Mouse (Mus musculus) stomach, embryonic 16.5 days (tissue): Measurements from ENCODE around the gene Xkr8. TPM values are rescaled to one million over a fixed set of nuclear protein-coding genes. Genes with fewer than 3 reads are reported as not detected.
A peak's percentile ranks its signal among the peaks of the same experiment; 100 is the strongest.
"Not testable (repeated sequence)": the region's sequence is repeated elsewhere in the genome, so short reads cannot be mapped to it uniquely, and the experiment has no call there.

Experiments
- ATAC-seq: fragments of 200-750 bp; cut with Nextera tagmentation; 2 replicates; pipeline ENCODE4 v1.8.0; 2017; ENCODE audit warnings: moderate number of reproducible peaks, moderate TSS enrichment; ENCODE audit not compliant: insufficient read depth, low FRiP score
- H3K27ac ChIP-seq: fragments of 300-500 bp; sonication (generic); 2 replicates; pipeline ENCODE4 v1.5.1; 2014; ENCODE audit warnings: low read length
- H3K27me3 ChIP-seq: fragments of 300-500 bp; sonication (generic); 2 replicates; pipeline ENCODE4 v1.6.1; 2014; ENCODE audit warnings: low read length, control low read depth, mixed read lengths; ENCODE audit not compliant: control insufficient read depth, insufficient read depth
- H3K36me3 ChIP-seq: fragments of 300-500 bp; sonication (generic); 2 replicates; pipeline ENCODE4 v1.6.1; 2014; ENCODE audit warnings: low read length; ENCODE audit not compliant: control insufficient read depth, insufficient read depth
- H3K4me1 ChIP-seq: fragments of 300-500 bp; sonication (generic); 2 replicates; pipeline ENCODE4 v1.6.1; 2014; ENCODE audit warnings: low read length, control low read depth, mixed read lengths; ENCODE audit not compliant: control insufficient read depth, insufficient read depth
- H3K4me2 ChIP-seq: fragments of 300-500 bp; sonication (generic); 2 replicates; pipeline ENCODE4 v1.6.1; 2014; ENCODE audit warnings: low read depth, low read length, mixed read lengths
- H3K4me3 ChIP-seq: fragments of 300-500 bp; sonication (generic); replicated peaks from 2 replicates; pipeline ENCODE4 v1.5.1; 2014; ENCODE audit warnings: mild to moderate bottlenecking, low read length
- H3K9ac ChIP-seq: fragments of 300-500 bp; sonication (generic); 2 replicates; pipeline ENCODE4 v1.6.1; 2014; ENCODE audit warnings: low read length
- H3K9me3 ChIP-seq: fragments of 300-500 bp; sonication (generic); replicated peaks from 2 replicates; pipeline ENCODE4 v1.6.1; 2016; ENCODE audit warnings: low read length, control low read depth; ENCODE audit not compliant: control insufficient read depth
- WGBS: fragments of 180-500 bp; shearing (Covaris S2); extraction: QIAGEN DNeasy Blood & Tissue Kit; methylation state at CpG from one replicate; pipeline ENCODE4 v1.1.7; 2014; 5-methylcytosine and 5-hydroxymethylcytosine counted together
- polyA plus RNA-seq: library from polyadenylated mRNA; unstranded; fragments of >200 nt; fragmentation: Nextera tagmentation; extraction: Ambion mirVana; gene quantifications from 2 replicates; pipeline ENCODE4 v1.2.1, GENCODE M21; 2015

The Xkr8 gene
- polyA plus RNA-seq, 1 experiment from 2014 or later, result 6.0 TPM

DNA sequence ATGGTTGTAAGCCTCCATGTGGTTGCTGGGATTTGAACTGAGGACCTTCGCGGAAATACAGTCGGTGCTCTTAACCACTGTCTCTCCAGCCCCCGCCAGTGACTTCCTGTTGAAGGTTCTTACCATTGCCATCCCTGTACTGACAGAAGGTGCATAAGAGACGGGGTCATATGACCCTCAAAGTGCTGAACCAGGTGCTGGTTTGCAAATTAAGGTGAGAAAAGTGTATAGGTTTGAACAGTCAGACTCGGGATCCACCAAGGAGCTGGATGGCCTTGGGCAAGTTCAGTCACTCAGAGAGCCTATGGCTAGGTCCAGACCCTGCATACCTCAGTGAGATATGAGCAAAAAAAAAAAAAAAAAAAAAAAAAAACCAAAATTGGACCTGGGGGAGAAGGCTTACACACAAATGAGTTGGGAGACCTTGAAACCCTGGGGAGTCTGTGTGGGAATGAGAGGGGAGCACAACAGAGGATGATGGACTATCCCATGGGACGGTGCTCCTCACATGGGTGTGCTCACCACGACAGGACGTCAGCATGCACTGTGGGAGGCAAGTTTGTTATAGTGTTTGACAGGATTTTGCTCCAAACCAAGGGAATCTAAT, 14.7 kb upstream of the Xkr8 start:
- Histone ChIP-seq H3K4me2 (no peak overlapping the region), H3K9me3 (no peaks in the 10 kb centered on the region), H3K4me3 (no peak overlapping the region), H3K4me1 (no peaks in the 10 kb centered on the region), H3K27me3 (no peaks in the 10 kb centered on the region), H3K27ac (peak overlapping the region; percentile 46; the same call in 1 of the 2 replicates), H3K9ac (no peak overlapping the region), H3K36me3 (no peaks in the 10 kb centered on the region)
- 86% methylated on average over 9 of the region's 9 CpGs for WGBS
- no peak for ATAC-seq

DNA sequence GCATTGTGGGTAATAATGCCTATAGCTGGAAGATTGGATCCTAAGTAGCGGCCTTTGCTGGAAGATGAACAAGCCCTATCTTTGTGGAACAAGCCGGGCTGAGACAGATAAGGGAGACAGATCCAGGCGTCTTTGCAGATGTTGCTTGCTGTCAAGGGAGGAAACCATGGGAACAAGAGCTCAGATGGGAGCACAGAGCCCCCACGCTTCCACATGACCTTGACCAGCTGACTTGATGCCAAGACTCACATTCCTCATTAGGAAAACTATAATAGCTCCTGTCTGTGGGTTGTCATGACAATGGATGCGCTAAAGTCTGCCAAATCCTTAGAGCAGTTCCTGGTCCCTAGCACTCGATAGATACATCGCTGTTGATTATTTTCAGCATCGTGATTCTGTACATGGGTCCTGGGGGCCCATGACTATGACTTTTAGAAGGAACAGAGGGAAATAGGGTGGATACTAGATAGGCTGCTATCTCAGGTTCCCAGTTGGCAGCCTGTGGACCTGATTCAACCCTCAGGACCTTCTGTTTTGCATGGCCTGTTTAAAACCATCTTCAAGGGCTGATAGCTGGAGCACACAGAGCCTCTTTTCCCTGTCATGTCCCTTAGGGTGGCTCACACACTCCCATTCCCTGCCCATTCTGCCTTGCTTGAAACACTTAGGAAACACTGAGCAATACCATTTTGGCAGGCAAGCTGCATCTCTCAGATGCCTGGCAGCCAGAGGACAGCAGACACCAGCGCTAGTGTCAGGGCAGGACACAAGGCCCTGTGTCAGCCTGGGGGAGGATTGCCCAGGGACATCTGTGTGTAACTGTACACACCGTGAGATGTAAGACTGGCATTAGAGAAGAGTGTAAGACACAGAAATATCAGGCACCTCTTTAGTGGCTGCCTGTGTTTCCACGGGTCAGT, 11.9 kb upstream of the Xkr8 start:
- Histone ChIP-seq H3K4me3 (no peak overlapping the region), H3K27me3 (no peaks in the 10 kb centered on the region), H3K4me1 (no peaks in the 10 kb centered on the region), H3K27ac (no peak overlapping the region), H3K9me3 (no peaks in the 10 kb centered on the region), H3K9ac (no peak overlapping the region), H3K4me2 (no peak overlapping the region), H3K36me3 (no peaks in the 10 kb centered on the region)
- WGBS, result 66% methylated on average over 11 of the region's 11 CpGs
- ATAC-seq, result no peak

DNA sequence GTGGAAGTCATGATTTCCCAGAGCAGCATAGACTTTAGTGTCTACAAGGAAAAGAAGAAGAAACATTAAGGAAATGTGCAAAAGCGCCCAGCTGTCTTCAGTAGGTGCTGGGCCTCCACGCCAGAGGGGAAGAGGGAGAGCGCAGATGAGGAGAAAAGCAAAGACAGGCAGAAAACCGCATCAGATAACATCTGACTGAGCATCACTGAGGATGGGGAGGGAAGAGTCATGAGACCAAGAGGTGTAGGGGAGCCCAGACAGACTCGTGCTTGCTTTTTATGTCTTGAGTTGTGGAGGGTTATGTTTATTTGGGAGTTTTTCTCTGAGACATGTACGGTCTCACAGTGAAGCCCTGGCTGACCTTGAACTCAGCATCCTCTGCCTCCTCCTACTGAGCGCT, 9.1 kb upstream of the Xkr8 start:
- Histone ChIP-seq H3K4me2 (no peak overlapping the region), H3K27ac (no peak overlapping the region), H3K4me3 (no peak overlapping the region), H3K4me1 (no peaks in the 10 kb centered on the region), H3K9ac (no peak overlapping the region), H3K27me3 (no peaks in the 10 kb centered on the region), H3K9me3 (no peaks in the 10 kb centered on the region), H3K36me3 (no peaks in the 10 kb centered on the region)
- no peak for ATAC-seq
- WGBS, result 86% methylated on average over 7 of the region's 7 CpGs

DNA sequence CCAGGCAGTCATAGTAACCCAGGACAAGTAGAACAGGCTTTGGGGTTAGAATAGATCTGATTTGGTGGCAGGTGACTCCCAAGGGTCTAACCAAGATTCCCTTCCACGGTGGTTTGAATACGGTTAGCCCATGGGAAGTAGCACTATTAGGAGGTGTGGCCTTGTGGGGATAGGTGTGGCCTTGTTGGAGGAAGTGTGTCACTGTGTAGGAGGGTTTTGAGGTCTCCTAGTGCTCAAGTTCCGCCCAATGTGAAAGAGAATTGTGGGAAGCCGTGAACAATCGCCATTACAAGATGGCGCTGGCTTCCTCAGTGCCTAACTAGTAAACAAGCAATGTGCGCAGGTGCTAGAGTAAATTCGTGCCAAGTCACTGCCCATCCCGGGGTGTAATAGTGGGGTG, 4.8 kb upstream of the Xkr8 start:
- H3K27ac ChIP-seq, H3K9me3 ChIP-seq, H3K4me1 ChIP-seq, H3K36me3 ChIP-seq, ATAC-seq, H3K4me3 ChIP-seq, H3K9ac ChIP-seq, H3K27me3 ChIP-seq, H3K4me2 ChIP-seq: not testable (repeated sequence)
- 91% methylated on average over 9 of the region's 9 CpGs for WGBS

- H3K4me1 ChIP-seq, result 0 out of 2 replicates have a peak, but pooled peaks cover 6% of the 10 kb centered on the region
- H3K9ac ChIP-seq, result no peak overlapping the region
- WGBS, result 65% methylated on average over 3 of the region's 3 CpGs
- H3K9me3 ChIP-seq, result no peaks in the 10 kb centered on the region
- no peaks in the 10 kb centered on the region for H3K27me3 ChIP-seq
- H3K4me3 ChIP-seq, result no peak overlapping the region
- H3K4me2 ChIP-seq, result no peak overlapping the region
- no peak for ATAC-seq
- no peaks in the 10 kb centered on the region for H3K36me3 ChIP-seq
- H3K27ac ChIP-seq, result no peak overlapping the region
Observed at GRCm38 (mm10) chr4:132735894-132736293, 3.5 kb upstream of the Xkr8 start.

DNA sequence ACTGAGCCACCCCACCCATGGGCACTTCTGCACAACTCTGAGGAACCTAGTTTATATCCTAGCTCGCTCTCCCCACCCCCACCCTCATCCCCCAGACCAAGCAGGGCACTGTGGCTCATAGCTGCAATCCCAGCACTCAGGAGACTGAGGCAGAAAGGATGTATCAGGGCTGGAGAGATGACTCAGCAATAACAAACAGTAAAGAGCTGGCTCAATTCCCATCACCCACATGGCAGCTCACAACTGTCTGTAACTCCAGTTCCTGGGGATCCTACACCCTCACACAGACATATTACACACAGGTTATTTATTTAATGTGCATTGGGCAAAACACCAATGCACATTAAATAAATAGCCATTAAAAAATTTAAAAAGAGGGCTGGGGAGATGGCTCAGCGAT, 3.0 kb upstream of the Xkr8 start:
- no peak overlapping the region for H3K4me2 ChIP-seq
- H3K27ac ChIP-seq, result no peak overlapping the region
- H3K4me3 ChIP-seq, result no peak overlapping the region
- no peak overlapping the region for H3K9ac ChIP-seq
- ATAC-seq, result no peak
- 0 out of 2 replicates have a peak, but pooled peaks cover 6% of the 10 kb centered on the region for H3K4me1 ChIP-seq
- H3K27me3 ChIP-seq, result no peaks in the 10 kb centered on the region
- no peaks in the 10 kb centered on the region for H3K36me3 ChIP-seq
- WGBS, result 74% methylated on average over 2 of the region's 2 CpGs
- no peaks in the 10 kb centered on the region for H3K9me3 ChIP-seq

DNA sequence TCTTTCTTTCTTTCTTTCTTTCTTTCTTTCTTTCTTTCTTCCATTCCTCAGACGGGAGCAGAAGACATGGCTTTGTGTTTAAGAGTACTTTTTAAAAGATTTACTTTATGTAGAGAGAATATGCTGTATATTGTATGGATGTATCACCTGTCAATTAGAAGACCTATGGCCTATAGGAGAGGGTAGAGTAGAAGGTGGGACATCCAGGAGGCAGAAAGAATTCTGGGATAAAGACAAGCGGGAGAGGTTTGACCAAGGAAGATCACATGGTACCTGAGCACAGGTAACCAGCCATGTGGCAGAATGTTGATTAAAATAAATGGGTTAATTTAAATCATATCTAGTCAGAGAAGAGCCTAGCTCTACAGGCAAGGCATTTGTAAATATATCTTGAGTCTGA, 2.4 kb upstream of the Xkr8 start:
- 90% methylated on average over 2 of the region's 2 CpGs for WGBS
- H3K4me3 ChIP-seq, result no peak overlapping the region
- no peak overlapping the region for H3K9ac ChIP-seq
- H3K36me3 ChIP-seq, result no peaks in the 10 kb centered on the region
- H3K4me2 ChIP-seq, result no peak overlapping the region
- no peak for ATAC-seq
- H3K27me3 ChIP-seq, result no peaks in the 10 kb centered on the region
- H3K4me1 ChIP-seq, result 0 out of 2 replicates have a peak, but pooled peaks cover 6% of the 10 kb centered on the region
- H3K9me3 ChIP-seq, result no peaks in the 10 kb centered on the region
- H3K27ac ChIP-seq, result no peak overlapping the region

GRCm38 (mm10) chr4:132733071-132733770, 875 bp upstream of the Xkr8 start:
- no peak overlapping the region for H3K27ac ChIP-seq

DNA sequence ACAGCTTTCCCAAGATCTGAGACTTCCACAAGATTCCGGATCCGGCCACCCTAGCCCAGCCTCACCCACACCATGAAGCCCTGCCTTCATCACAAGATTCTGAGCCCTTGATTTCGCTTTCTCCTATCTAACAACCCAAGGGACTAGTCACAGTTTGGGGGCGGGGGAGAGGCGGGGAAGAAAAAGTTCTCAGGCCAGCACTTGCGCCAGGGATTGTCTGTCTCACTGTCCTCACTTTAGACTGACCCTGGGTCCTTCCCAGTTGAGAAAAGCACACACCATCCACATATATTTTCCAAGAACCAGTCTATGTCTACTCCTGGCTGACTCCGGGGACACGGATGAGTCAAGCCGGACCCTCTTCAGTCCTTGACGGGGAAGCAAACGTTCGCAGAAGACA, 730 bp downstream of the Xkr8 start:
- Histone ChIP-seq H3K4me1 (0 out of 2 replicates have a peak, but pooled peaks cover 6% of the 10 kb centered on the region), H3K36me3 (no peaks in the 10 kb centered on the region), H3K27me3 (no peaks in the 10 kb centered on the region), H3K4me3 (peak overlapping the region; percentile 66), H3K4me2 (peak overlapping the region; percentile 90), H3K27ac (no peak overlapping the region), H3K9me3 (no peaks in the 10 kb centered on the region), H3K9ac (peak overlapping the region; percentile 73)
- WGBS, result 41% methylated on average over 12 of the region's 12 CpGs
- ATAC-seq, result no peak

More at GRCm38 (mm10) chr4:132733071-132733770, 875 bp upstream of the Xkr8 start:
- H3K9me3 ChIP-seq, result no peaks in the 10 kb centered on the region
- H3K36me3 ChIP-seq, result no peaks in the 10 kb centered on the region
- no peak overlapping the region for H3K9ac ChIP-seq
- 89% methylated on average over 25 of the region's 25 CpGs for WGBS
- H3K4me3 ChIP-seq, result no peak overlapping the region
- no peak for ATAC-seq
- no peaks in the 10 kb centered on the region for H3K27me3 ChIP-seq
- 0 out of 2 replicates have a peak, but pooled peaks cover 6% of the 10 kb centered on the region for H3K4me1 ChIP-seq
- H3K4me2 ChIP-seq, result no peak overlapping the region
